Mouse (Mus musculus) heart, postnatal 0 days (tissue): ENCODE measurements around the gene Cmtm4. TPM values are rescaled to one million over a fixed set of nuclear protein-coding genes. Genes with fewer than 3 reads are reported as not detected.
A peak's percentile ranks its signal among the peaks of the same experiment; 100 is the strongest.

Source experiments
- ATAC-seq: fragments of 200-750 bp; cut with Nextera tagmentation; 2 replicates; pipeline ENCODE4 v1.8.0; 2017; ENCODE audit warnings: low read depth, moderate number of reproducible peaks, moderate library complexity; ENCODE audit not compliant: insufficient read depth
- DNase-seq: peaks from one replicate; pipeline ENCODE4 v3.0.0-alpha.2; 2016; ENCODE audit warnings: low spot score
- H3K27ac ChIP-seq: fragments of 300-500 bp; sonication (generic); 2 replicates; pipeline ENCODE4 v1.5.1; 2014; ENCODE audit warnings: low read depth, mild to moderate bottlenecking
- H3K27me3 ChIP-seq: fragments of 300-500 bp; sonication (generic); 2 replicates; pipeline ENCODE4 v1.6.1; 2014; ENCODE audit warnings: low read length, mixed read lengths; ENCODE audit not compliant: control insufficient read depth, insufficient read depth
- H3K36me3 ChIP-seq: fragments of 300-500 bp; sonication (generic); replicated peaks from 2 replicates; pipeline ENCODE4 v1.6.1; 2014; ENCODE audit warnings: low read length, mixed read lengths; ENCODE audit not compliant: control insufficient read depth, insufficient read depth
- H3K4me1 ChIP-seq: fragments of 300-500 bp; sonication (generic); 2 replicates; pipeline ENCODE4 v1.6.1; 2014; ENCODE audit warnings: antibody characterized with exemption; ENCODE audit not compliant: control insufficient read depth, insufficient read depth
- H3K4me2 ChIP-seq: fragments of 300-500 bp; sonication (generic); 2 replicates; pipeline ENCODE4 v1.6.1; 2014; ENCODE audit warnings: low read depth, mild to moderate bottlenecking, low read length, moderate library complexity
- H3K4me3 ChIP-seq: fragments of 300-500 bp; sonication (generic); 2 replicates; pipeline ENCODE4 v1.5.1; 2014; ENCODE audit warnings: low read depth, low read length
- H3K9ac ChIP-seq: fragments of 300-500 bp; sonication (generic); replicated peaks from 2 replicates; pipeline ENCODE4 v1.6.1; 2014; ENCODE audit warnings: low read depth, low read length, mixed read lengths
- H3K9me3 ChIP-seq: fragments of 300-500 bp; sonication (generic); replicated peaks from 2 replicates; pipeline ENCODE4 v1.6.1; 2016; ENCODE audit warnings: low read length; ENCODE audit not compliant: control insufficient read depth
- CTCF ChIP-seq: IDR thresholded peaks from 2 replicates; pipeline ENCODE4 v1.5.1; 2016; ENCODE audit warnings: antibody characterized with exemption, control low read depth, low read depth
- EP300 ChIP-seq: IDR thresholded peaks from 2 replicates; pipeline ENCODE4 v1.6.1; 2016; ENCODE audit warnings: antibody characterized with exemption, low read depth
- WGBS: fragments of 180-500 bp; shearing (Covaris S2); extraction: QIAGEN DNeasy Blood & Tissue Kit; methylation state at CpG from one replicate; pipeline ENCODE4 v1.1.7; 2014; 5-methylcytosine and 5-hydroxymethylcytosine counted together
- polyA plus RNA-seq: library from polyadenylated mRNA; unstranded; fragments of >200 nt; fragmentation: Nextera tagmentation; extraction: Ambion mirVana; gene quantifications from 2 replicates; pipeline ENCODE4 v1.2.1, GENCODE M21; 2015
- total RNA-seq: library from RNA; depleted of rRNA; stranded (reverse); fragments of >200 nt; gene quantifications from 2 replicates; pipeline ENCODE4 v1.2.3, GENCODE M21; 2014; ENCODE audit warnings: low replicate concordance; rRNA removed

The Cmtm4 gene
- 10.2 and 13.4 TPM in 2 replicates for total RNA-seq
- 1.2 TPM in 2 replicates for polyA plus RNA-seq

GRCm38 (mm10) chr8:104395703-104396357 lies at the start of gene Cmtm4:
Gene Cmtm4 (minus strand): TSS chr8:104395807.
- 4% methylated on average over 23 of the region's 54 CpGs for WGBS
- DNase-seq, result peak; percentile 68
- no peaks in the 10 kb centered on the region for H3K9me3 ChIP-seq

GRCm38 (mm10) chr8:104445248-104445647 lies 49.6 kb upstream of the Cmtm4 start:
- Histone ChIP-seq H3K27ac (no peak overlapping the region), H3K4me1 (peaks cover 12% of the 10 kb centered on the region), H3K4me2 (no peak overlapping the region), H3K4me3 (no peak overlapping the region), H3K36me3 (peaks cover 4% of the 10 kb centered on the region), H3K9ac (no peak overlapping the region), H3K9me3 (no peaks in the 10 kb centered on the region), H3K27me3 (no peaks in the 10 kb centered on the region)
- ATAC-seq (no peak), DNase-seq (no peak)
- whole genome bisulfite sequencing, result 40% methylated on average over 6 of the region's 6 CpGs
- TF ChIP-seq EP300, result no peak
- no peak for TF ChIP-seq CTCF

More at GRCm38 (mm10) chr8:104395703-104396357, at the start of gene Cmtm4:
- TF ChIP-seq EP300 (no peak), CTCF (no peak)
- peak within 1 kb of the TSS; percentile 84 for H3K27ac ChIP-seq
- no peaks in the 10 kb centered on the region for H3K27me3 ChIP-seq
- H3K36me3 ChIP-seq, result no peaks in the 10 kb centered on the region
- peak within 1 kb of the TSS; percentile 91 for H3K9ac ChIP-seq
- peak within 1 kb of the TSS; percentile 100 for H3K4me2 ChIP-seq
- peak within 1 kb of the TSS; percentile 94 for H3K4me3 ChIP-seq
- H3K4me1 ChIP-seq, result peaks cover 24% of the 10 kb centered on the region
- ATAC-seq, result peak; percentile 85

- WGBS, result 58% methylated on average over 7 of the region's 7 CpGs
- no peak for DNase-seq
- H3K9ac ChIP-seq, result peak overlapping the region; percentile 84
These were observed 47.6 kb upstream of the Cmtm4 start for GRCm38 (mm10) chr8:104443125-104443679.

GRCm38 (mm10) chr8:104442299-104443124 lies 46.9 kb upstream of the Cmtm4 start, which contains the start of gene Dync1li2:
Gene Dync1li2 (minus strand): TSS chr8:104443047.
- H3K4me1 ChIP-seq, result peaks cover 12% of the 10 kb centered on the region
- peak within 1 kb of the TSS; percentile 84 for H3K9ac ChIP-seq
- ATAC-seq, result peak; percentile 89
- H3K36me3 ChIP-seq, result peaks cover 28% of the 10 kb centered on the region
- no peaks in the 10 kb centered on the region for H3K27me3 ChIP-seq
- peak within 1 kb of the TSS; percentile 71 for H3K4me3 ChIP-seq
- DNase-seq, result peak; percentile 82
- TF ChIP-seq EP300 (peak; percentile 93), CTCF (peak; percentile 78)
- under 1% methylated on average over 72 of the region's 75 CpGs for WGBS
- H3K4me2 ChIP-seq, result peak within 1 kb of the TSS; percentile 82
- H3K9me3 ChIP-seq, result no peaks in the 10 kb centered on the region
- peak within 1 kb of the TSS; percentile 93 for H3K27ac ChIP-seq

More at GRCm38 (mm10) chr8:104443125-104443679, 47.6 kb upstream of the Cmtm4 start:
- H3K4me2 ChIP-seq, result peak overlapping the region; percentile 82
- H3K27ac ChIP-seq, result peak overlapping the region; percentile 93; the same call in 1 of the 2 replicates
- peaks cover 12% of the 10 kb centered on the region for H3K4me1 ChIP-seq
- H3K9me3 ChIP-seq, result no peaks in the 10 kb centered on the region
- no peak for ATAC-seq
- H3K36me3 ChIP-seq, result peaks cover 24% of the 10 kb centered on the region
- peak overlapping the region; percentile 71 for H3K4me3 ChIP-seq
- TF ChIP-seq CTCF, result no peak
- no peak for TF ChIP-seq EP300
- H3K27me3 ChIP-seq, result no peaks in the 10 kb centered on the region

GRCm38 (mm10) chr8:104441613-104442012 lies 46.0 kb upstream of the Cmtm4 start:
- H3K4me3 ChIP-seq, result peak overlapping the region; percentile 71
- no peak for DNase-seq
- no peak for ATAC-seq
- WGBS, result 49% methylated on average over 7 of the region's 7 CpGs
- H3K27ac ChIP-seq, result peak overlapping the region; percentile 93; the same call in 1 of the 2 replicates
- no peaks in the 10 kb centered on the region for H3K27me3 ChIP-seq
- peaks cover 12% of the 10 kb centered on the region for H3K4me1 ChIP-seq
- no peaks in the 10 kb centered on the region for H3K9me3 ChIP-seq
- H3K36me3 ChIP-seq, result peaks cover 37% of the 10 kb centered on the region
- no peak for TF ChIP-seq CTCF
- no peak for TF ChIP-seq EP300
- H3K4me2 ChIP-seq, result peak overlapping the region; percentile 82
- peak overlapping the region; percentile 84 for H3K9ac ChIP-seq
